Mouse (Mus musculus): Measurements from ENCODE around the gene Ranbp3l.

- no peak for TF ChIP-seq CTCF (IDR thresholded peaks at IDR 0.05; ENCODE audit: low read depth)
- no peak for TF ChIP-seq EP300 (optimal IDR thresholded peaks at IDR 0.05)
Measured at GRCm38 (mm10) chr15:9090662-9091061, 122.9 kb downstream of the Ranbp3l start.
